Mouse (Mus musculus): ENCODE data around the gene Tmem198.
A peak's percentile ranks its signal among the peaks of the same experiment; 100 is the strongest.

The Tmem198 gene

GRCm38 (mm10) chr1:75478916-75479634, at the start of gene Tmem198, which contains the start of gene Chpf:
TSS of gene Tmem198 (plus strand) at chr1:75479532.
TSS of gene Chpf (minus strand) at chr1:75479307.
- DNase-seq (ENCODE audit: low read depth, low spot score) = peak; percentile 90

GRCm38 (mm10) chr1:75435475-75436328, 43.6 kb upstream of the Tmem198 start, which contains the start of gene Gmppa:
TSS of gene Gmppa (plus strand) at chr1:75435930.
- peak; percentile 79 for DNase-seq (ENCODE audit: low read depth, low spot score)

GRCm38 (mm10) chr1:75438782-75439181, 40.5 kb upstream of the Tmem198 start:
- no peak for DNase-seq (ENCODE audit: low read depth, low spot score)

GRCm38 (mm10) chr1:75440661-75441060, 38.7 kb upstream of the Tmem198 start:
- DNase-seq (ENCODE audit: low read depth, low spot score) = no peak

- DNase-seq (ENCODE audit: low read depth, low spot score) = no peak
Measured at GRCm38 (mm10) chr1:75441471-75441996, 37.8 kb upstream of the Tmem198 start.

GRCm38 (mm10) chr1:75442171-75442570, 37.2 kb upstream of the Tmem198 start:
- DNase-seq (ENCODE audit: low read depth, low spot score) = no peak

GRCm38 (mm10) chr1:75442811-75443210, 36.5 kb upstream of the Tmem198 start:
- DNase-seq (ENCODE audit: low read depth, low spot score) = no peak

- DNase-seq (ENCODE audit: low read depth, low spot score) = no peak
Measured at GRCm38 (mm10) chr1:75443247-75444024, 35.9 kb upstream of the Tmem198 start.

GRCm38 (mm10) chr1:75444208-75444607, 35.1 kb upstream of the Tmem198 start:
- no peak for DNase-seq (ENCODE audit: low read depth, low spot score)

- no peak for DNase-seq (ENCODE audit: low read depth, low spot score)
Measured at GRCm38 (mm10) chr1:75445141-75445701, 34.1 kb upstream of the Tmem198 start.

- DNase-seq (ENCODE audit: low read depth, low spot score) = peak; percentile 65
Measured at GRCm38 (mm10) chr1:75445751-75446611, 33.4 kb upstream of the Tmem198 start.

- DNase-seq (ENCODE audit: low read depth, low spot score) = no peak
Measured at GRCm38 (mm10) chr1:75446656-75447055, 32.7 kb upstream of the Tmem198 start.

- DNase-seq (ENCODE audit: low read depth, low spot score) = no peak
Measured at GRCm38 (mm10) chr1:75447265-75448051, 31.9 kb upstream of the Tmem198 start.

- DNase-seq (ENCODE audit: low read depth, low spot score) = no peak
Measured at GRCm38 (mm10) chr1:75448052-75448431, 31.3 kb upstream of the Tmem198 start.

GRCm38 (mm10) chr1:75448937-75449336, 30.4 kb upstream of the Tmem198 start:
- no peak for DNase-seq (ENCODE audit: low read depth, low spot score)

GRCm38 (mm10) chr1:75449377-75450135, 29.8 kb upstream of the Tmem198 start:
- DNase-seq (ENCODE audit: low read depth, low spot score) = no peak

- no peak for DNase-seq (ENCODE audit: low read depth, low spot score)
Measured at GRCm38 (mm10) chr1:75450314-75451005, 28.9 kb upstream of the Tmem198 start, which contains the start of gene Asic4. TSS of gene Asic4 (plus strand) at chr1:75450436.

GRCm38 (mm10) chr1:75451900-75452299, 27.4 kb upstream of the Tmem198 start:
- no peak for DNase-seq (ENCODE audit: low read depth, low spot score)
